Mouse (Mus musculus) thymus, postnatal 36 days (tissue): ENCODE results near the gene Smim7.
A peak's percentile ranks its signal among the peaks of the same experiment; 100 is the strongest.

ENCODE experiments used
- DNase-seq, 2 experiments: peaks; one replicate each; pipeline ENCODE4 v3.0.0; 2022; ENCODE audit warnings: mixed read lengths in 2 of 2

Smim7 gene

DNA sequence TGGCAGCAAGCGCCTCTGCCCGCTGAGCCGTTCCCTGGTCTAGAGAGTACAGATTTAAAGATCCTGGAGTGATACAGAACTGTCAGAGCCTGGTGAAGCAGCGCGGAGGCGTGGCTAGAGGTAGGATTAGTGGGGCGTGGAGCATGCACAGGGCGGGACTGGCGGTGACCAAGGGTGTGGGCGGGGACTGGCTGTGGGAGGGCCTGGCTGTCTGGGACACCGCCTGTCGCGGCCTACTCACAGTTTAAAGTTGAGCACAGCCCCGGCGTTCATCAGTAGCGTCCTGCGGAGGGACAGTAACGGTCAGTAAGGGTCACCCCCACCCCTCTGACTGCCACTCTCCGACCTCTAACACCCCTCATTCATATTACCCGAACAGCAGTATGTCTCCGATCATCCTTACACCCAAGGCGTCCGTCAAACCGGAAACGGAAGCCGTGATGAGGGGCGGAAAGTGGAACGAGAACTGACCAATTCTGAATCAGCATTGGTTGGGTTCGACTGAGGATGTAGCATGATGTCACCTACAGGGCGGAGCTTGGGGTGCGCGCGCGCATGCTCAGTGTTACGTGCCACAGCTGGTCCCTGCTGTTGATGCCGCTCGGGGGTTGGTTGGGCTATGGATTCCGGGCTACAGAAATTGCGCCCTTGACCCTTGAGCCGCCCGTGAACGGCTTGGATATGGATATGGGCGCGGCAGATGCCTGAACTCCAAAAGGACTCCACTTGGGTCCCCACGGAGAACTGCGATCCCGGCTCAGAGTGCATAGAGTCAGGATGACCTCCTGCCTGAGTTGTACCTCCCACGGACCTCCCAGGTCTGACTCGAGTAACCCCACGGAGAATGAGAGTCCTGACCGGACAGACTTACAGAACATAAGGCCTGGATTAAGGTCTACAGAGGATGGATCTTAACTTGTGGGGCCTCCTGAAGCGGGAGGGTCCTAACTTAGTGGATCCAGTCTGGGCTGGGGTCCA, at the start of gene Smim7:
Gene Smim7 (minus strand): TSS at position 456 of the 978 bp plus-strand sequence.
- peak; percentile 97 for DNase-seq

DNA sequence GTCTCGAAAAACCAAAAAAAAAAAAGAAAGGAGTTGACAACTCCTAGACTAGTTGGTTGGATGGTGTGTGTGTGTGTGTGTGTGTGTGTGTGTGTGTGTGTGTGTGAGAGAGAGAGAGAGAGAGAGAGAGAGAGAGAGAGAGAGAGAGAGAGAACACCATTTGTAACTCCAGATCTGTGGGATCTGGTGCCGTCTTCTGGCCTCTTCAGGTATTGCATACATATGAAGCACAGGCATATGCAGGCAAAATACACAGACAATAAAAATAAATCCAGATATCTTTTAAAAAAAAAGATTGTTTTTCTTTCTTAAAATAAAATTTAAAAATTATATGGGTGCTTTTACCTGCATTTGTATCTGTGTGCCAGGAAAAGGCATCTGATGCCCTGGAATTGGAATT, 19.3 kb upstream of the Smim7 start:
- peak; percentile 23 to 32 for DNase-seq

DNA sequence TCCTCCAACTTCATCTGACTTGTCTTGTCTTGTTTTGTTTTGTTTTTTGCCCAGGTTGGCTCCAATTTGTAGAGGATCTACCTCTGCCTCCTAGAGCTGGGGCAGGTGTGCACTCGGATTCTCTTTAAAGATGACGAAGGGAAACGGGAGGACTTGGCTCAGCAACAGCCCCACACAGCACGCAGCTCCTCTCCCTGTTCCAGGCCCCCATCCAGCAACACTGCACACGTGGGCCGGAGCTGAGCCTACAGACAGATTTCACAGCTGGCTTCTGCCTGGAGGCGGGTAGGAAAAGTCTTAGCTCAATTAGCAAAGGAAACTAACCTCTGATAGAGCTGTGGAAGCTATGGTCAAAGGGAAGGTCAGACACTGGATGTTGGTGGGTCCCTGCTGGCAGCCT, 18.4 kb upstream of the Smim7 start:
- DNase-seq = no peak

DNA sequence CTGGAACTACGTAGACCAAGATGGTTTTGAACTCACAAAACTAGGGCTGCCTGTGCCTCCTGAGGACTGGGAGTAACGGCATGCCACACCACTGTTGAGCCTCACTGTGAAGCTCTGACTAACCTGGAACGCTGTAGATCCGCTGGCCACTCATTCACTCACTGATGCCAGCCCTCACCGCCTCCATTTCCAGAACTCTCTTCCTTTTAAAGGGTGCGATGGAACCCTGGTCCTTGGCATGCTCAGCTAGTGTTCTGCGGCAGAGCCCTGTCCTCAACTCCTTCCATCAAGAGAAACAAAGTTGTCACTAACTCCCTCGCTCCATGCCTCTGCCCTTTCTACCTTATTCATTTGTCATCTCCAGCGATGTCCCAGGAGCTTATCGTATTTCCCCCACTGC, 18.0 kb upstream of the Smim7 start:
- no peak for DNase-seq

DNA sequence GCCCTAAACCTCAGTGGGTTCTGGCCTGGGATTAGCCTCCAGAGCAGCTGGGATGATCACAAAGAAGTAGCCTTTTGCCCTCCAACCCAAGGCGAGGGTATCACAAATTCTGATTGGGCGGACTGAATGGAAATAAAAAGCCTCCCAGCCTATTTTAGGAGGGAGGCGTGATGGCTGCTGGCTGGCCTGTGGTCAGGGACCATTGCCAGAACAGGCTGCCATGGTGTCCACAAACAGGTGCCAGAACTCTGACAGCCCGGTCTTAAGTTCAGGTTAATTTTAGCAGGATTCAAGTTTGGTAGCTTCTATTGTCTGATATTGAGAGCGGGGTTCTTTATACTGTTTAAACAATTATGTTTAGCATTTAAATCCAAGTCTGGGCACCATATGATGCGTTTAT, 16.9 kb upstream of the Smim7 start:
- no peak for DNase-seq

DNA sequence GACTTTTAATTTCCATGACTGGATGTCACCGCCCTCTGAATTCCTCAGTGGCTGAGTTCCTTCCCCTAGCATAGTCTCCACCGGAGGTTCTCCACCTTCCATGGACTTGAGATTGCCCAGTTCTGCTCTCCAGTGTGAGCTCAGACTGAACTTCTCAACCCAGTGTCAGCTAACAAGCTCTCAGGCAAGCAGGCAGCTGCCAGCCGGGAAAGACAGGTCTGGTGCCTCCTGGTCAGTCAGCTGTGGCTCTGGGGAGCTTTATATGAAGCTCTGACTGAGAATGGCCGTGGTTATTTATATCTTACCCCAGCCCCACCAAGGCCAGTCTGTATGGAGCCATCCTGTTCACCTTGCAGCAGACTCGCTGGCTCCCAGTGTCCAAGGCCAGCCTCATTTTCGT, 13.5 kb upstream of the Smim7 start:
- no peak for DNase-seq

DNA sequence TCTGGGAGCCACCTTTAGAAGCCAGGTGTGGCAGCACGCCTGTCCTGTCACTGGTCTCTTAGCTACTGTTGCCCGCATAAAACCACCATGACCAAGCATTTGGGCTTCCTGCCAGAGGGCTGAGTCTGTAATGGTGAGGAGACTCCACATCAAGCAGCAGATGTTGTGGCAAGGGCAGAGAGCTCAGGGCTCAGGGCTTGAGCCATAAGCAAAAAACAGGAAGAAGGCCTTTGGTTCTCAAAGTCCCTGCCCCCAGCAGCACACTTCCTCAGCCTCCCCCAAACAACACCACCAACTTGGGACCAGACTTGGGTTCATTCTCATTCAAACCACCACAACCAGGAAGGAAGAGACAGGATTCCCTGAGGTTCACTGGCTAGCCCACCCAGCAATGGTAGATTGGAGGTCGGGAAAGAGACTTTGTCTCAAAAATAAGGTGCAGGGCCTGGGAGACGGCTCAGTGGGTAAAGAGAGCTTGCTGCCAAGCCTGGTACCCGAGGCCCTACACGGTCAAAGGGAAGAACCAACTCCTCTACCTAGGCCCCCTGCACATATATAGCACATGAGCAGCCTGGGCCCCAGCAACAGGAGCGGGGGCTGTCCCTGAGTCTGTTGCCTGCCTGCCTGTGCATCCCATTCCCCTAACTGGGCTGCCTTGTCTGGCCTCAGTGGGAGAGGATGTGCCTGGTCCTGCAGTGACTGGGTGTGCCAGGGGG, 12.3 kb upstream of the Smim7 start:
- no peak for DNase-seq

DNA sequence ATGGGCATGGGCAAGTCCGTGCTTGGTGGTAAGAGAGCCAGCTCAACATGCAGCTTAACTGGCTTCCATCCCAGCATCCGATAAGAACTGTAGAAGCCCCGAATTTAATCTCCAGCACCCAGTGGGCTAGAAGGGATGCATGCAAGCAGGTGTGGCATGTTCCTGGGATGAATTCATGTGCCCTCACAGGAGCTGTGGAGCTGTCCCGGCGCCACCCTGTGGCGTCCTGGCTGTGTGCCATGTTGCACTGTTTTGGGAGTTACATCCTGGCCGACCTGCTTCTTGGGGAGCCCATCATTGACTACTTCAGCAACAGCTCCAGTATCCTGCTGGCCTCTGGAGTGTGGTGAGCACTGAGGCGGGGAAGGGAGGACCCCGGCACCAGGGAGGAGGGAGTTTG, 8.5 kb upstream of the Smim7 start:
- no peak for DNase-seq

DNA sequence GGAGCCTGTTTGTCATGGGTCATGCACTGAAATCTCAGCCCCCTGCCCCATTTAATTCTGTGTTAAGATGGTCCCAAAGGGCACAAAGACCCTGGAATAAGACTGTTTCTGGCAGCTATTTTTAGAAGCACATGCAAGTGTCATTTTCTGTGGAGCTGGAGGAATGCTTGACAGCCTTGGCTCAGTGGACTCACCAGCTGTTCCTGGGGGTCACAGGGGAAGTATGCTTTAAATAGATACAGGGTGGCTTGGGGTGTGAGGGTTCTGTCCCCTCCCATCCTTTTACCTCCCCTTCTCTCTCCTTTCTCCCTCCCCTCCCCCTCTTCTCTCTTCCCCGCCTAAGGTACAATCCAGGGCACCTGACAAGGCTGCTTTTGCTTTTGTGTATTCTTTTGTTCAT, 7.1 kb upstream of the Smim7 start:
- DNase-seq = no peak

DNA sequence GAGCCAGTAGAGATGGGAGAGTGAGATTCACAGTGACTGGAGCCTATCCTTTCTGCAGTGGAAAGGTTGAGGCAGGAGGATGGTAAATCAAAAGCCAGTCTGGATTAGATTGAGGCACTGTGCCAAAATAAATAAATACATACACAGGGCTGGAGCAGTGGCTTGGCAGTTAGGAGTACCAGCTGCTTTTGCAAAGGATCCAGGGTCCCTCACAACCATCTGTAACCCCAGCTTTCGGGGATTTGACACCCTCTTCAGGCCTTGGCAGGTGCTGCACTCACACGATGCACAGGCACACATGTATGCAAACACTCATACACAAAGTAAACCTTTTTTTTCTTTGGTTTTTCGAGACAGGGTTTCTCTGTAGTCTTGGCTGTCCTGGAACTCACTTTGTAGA, 6.4 kb upstream of the Smim7 start:
- no peak for DNase-seq

DNA sequence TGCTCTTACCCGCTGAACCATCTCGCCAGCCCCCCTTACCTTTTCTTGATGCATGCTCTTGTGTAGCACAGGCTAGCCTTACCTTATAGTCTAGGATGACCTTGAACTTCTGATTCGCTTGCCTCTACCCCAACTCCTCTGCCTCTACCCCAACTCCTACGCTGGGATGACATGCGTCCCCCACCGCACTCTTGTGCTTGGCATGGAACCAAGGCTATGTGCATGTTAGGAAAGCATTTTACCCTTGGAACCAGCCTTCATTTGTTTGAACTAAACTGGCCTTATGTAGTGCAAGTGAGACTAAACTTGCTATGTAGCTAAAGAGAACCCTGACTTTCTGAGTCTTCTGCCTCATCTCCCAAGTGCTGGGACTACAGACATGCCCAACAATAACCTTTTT, 5.0 kb upstream of the Smim7 start:
- DNase-seq = no peak

DNA sequence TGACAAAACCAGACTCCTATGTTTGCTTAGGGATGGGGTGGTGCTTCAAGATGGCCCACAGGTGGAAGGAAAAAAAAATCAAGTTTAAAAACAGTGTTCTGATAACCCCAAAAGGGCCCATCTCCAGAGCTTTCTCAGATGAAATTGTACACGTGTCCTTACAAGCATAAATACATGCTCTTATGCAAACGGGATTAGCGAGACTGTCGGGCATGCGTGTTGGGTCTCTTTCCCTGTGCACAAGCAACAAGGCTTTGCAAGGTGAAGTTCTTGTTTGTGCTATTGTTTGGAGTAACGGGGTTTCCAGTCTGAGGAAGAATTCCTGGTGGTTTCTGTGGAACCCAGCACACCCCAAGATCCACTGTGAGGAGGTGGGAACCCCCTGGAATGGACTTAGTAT, 2.6 kb upstream of the Smim7 start:
- no peak for DNase-seq

DNA sequence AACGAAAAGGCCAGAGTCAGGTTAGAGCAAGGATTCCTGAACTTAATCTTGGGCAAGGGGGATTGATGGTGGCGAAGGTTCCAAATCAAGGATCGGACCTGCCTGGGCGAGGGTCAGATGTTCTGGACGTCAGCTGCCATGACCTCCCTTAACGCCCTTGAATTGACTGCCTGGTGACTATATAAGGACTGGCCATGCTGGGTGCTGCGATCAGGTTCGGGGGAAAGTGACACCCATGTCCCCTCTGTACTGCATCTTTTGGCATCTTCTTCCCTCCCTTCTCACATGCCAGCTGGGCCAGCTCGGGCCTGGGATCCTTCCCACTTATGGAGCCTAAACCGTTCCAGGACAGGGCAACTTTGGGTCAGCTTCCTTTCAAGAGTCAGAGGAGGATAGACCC, 1.6 kb upstream of the Smim7 start:
- no peak for DNase-seq

DNA sequence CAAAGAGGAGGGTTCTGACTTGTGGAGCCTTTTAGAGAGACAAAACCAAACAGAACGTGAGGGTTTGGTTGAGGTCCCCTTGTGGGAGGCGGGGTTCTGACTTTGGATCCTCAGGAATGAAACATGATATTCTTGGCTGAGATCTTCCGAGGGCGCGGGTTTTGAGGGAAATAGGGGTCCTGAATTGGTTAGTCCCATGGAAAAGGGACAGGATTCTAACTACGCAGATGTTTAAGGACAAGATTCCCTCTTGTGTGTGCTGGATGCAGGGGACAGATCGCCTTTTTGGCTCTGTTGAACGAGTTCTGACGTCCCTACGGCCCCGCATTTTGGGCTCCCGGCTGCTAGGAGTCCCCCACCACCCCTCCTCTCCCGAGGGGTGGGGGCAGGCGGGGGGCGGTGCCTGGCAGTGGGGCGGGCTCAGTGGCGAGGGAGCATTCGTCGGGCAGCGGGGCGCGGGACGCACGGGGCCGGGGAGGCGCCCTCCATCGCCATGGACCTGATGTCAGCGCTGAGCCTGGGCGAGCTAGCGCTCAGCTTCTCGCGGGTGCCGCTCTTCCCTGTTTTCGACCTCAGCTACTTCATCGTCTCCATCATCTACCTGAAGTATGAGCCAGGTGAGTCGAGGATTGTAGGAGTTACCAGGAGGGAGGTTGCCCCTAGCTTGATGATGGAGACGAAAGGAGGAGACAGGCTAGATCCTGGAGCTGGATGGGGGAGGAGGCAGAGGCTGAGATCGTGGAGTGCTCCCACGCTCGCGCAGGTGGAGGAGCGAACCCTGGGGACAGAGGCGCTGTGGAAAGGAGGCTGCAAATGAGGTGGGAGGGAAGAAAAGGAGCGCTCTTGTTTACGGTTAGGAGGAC, 954 bp upstream of the Smim7 start, which contains the start of gene Tmem38a:
Gene Tmem38a (plus strand): TSS at position 445 of the 863 bp plus-strand sequence.
- peak; percentile 75 to 82 for DNase-seq

DNA sequence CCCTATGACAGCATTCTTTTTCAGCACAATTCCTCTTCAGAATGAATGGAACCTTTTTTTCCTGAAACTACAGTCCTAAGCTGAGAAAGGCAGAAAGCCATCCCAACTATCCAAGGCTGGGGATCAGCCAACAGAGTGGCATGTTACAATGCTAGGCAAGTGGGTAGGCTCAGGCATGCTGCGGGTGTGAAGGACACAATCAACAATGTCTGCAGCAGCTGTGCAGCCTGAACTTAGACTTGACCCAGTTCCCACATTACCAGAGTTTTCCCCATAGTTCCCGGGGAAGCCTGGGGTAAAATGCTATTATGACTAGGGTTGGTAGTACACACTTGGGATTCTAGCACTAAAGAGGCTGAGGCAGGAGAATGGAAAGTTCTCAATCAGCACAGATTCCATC, 4.9 kb downstream of the Smim7 start:
- DNase-seq = no peak

DNA sequence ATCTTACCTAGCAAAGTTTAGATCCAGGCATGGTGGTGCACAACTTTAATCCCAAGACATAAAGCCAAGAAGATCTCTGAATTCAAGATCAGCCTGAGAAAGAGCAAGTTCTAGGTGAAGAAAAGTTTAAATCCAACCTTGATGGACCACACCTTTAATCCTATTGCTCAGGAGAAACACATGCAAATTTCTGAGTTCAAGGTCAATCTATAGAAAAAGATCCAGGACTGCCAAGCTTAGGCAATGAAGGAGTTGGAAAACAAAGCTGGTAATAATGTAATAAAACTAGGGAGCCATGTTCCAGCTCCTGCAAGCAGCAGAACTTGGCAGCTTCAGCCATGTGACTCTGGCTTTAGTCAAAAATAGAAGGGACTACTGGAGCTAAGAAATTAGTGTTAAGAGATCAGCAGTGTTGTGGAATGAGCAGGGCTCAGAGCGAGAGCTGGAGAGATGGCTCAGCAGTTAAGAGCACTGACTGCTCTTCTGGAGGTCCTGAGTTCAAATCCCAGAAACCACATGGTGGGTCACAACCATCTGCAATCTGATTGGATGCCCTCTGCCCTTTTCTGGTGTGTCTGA, 9.7 kb downstream of the Smim7 start:
- DNase-seq = no peak

DNA sequence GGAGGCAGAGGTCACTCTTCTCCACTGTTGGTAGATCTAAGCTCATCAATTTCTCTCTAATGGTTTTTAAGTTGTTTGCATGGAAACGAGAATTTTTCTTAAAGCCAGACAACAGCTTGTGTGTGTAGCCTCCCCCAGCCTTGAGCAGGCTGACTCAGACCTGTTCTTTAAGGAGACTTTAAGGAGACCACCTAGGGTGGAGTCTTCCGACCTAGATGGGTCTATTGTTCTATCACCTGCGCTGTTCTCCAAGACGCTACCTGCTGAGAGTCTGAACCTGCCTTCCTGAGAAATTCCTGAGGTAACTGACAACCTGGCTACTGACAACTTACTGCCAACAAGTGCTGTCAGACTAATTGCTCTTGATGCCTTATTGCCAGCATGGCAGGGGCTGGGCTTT, 15.1 kb downstream of the Smim7 start:
- DNase-seq = no peak

DNA sequence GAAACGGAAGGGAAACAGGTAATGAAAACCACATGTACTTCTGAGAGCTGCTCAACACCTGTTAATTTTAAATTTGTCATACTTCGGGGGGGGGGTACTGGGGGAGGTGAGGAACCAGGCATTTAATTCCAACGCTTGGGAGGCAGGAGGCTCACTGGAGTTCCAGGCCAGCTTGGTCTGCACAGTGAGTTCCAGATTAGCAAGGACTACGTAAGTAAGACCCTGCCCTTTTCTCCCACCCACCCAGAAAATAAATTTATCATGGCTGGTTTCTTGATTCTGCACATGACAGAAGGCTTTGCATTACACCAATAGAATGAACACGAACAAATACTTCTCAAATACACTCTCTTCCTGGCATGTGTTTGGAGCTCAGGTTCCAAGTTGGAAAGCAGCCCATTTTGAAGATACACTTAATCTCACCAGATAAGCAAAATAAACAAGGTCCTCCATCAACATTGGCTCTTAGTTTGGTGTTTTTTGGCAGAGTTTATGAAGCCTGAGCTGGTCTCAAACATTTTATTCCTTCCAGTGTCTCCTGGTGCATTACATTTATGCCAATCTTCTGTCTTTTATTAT, 21.5 kb downstream of the Smim7 start:
- DNase-seq = no peak

DNA sequence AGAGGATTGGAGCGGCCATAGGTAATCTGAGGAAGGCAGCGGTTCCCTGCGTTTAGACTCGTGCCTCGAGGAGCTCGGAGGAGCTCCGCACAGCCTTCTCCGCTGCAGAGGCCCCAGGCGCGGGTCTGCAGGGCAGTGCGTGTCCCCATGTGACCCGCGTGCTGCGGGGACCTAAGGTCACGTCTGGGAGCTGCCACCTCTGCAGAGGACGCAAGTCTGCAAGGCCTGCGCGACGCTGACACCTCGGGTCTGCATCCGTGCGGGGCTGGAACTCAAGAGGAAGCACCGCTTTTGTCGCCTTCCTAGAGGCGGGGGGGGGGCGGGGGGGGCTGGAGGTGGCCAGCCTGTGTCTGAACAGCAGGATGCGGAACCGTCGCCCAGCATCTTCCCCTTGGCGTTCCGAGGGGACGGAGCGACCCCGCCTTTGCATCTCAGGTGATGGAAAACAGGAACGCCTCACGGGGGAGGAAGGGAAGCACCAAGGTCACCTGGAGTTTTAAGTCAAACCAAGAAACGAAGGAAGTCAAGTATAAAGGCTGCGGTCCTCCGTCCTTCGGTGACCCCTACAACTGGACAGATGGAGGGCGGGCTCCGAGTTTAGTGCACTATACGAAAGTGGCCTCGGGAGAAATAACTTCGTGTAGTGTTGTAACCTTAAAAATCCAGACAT, 22.1 kb downstream of the Smim7 start:
- no peak for DNase-seq

DNA sequence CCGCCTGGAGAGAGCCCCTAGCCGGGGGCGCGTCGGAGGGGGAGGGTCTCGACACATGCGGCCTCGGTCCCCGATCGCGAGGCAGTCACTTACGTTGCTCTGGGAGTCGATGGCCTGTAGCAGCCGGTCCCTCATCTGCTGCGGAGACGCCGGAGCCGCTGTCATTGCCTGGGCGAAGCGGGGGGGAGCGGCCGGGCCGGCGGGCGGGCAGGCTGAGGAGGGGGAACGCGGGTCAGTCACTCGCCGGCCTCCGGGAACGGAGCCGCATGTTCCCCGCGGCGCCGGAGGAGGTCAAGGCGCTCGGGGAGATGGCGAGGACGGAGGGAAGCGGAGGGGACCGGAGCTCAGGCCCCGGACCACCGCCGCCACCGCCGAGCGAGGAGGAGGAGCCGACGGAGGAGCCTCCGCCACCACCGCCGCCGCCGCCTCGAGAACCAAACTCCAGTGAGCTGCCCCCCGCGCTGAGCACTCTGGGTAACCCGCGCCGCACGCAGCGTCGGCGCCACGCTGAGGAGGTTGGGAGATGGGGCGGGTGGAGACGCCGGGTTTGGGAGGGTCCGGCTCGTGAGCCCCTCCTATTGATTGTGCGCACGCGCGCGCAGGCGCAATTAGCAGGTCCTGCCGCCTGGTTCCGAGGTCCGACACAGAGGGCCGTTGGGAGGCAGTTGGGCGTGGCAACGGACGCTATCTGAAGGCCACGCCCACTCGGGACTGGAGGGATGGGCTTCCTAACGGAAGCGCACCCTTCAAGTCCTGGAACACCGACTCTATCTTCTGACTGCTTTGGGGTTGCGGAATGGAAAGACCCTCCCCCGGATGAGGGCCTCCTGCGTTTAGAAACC, 22.9 kb downstream of the Smim7 start, which contains the start of gene Med26:
Gene Med26 (minus strand): TSS at position 469 of the 842 bp plus-strand sequence.
- peak; percentile 96 to 98 for DNase-seq
